18 mouse cellular contexts compared by ENCODE assay signal in the genomic region with DNA sequence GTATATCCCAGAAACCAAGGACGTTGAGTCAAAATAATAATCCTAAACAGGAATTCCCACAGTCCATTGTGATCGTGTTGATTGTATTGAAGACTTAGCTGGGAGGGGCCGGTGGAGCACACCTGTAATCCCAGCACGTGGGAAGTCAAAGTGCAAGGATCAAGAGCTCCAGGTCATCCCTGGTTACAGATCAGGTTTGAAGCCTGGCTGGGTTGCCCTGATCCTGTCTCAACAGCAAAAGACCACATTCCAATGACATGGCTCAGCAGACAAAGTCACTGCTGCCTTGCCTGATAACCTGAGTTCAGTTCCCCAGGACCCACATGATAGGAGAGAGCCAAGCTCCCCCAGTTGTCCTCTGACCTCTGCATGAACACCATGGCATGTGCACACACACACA. TPM values are rescaled to one million over a fixed set of nuclear protein-coding genes. Genes with fewer than 3 reads are reported as not detected.
"Had no signal": no experiment of that assay in that cellular context is flagged by ENCODE, and none has a peak within 500 bp of the region (broad histone marks: within the 10 kb centered on the region; RNA-seq: fewer than 3 reads in every experiment).

No protein-coding gene starts in this region.

- H3K4me2 ChIP-seq: lung, embryonic 14.5 days had no signal

- H3K27me3 ChIP-seq: limb, embryonic 12.5 days; liver, embryonic 13.5 days; midbrain, embryonic 12.5 days; neural tube, embryonic 15.5 days had no signal

- ATAC-seq: hindbrain, embryonic 16.5 days; inflammation-experienced regulatory T-cells, adult 6 months had no signal

- H3K9me3 ChIP-seq: limb, embryonic 12.5 days; liver, embryonic 13.5 days; midbrain, embryonic 12.5 days; neural tube, embryonic 15.5 days had no signal

- DNase-seq: kidney, adult 8-10 months; kidney, postnatal 10 days; layer of hippocampus, adult 9-11 months; layer of hippocampus, postnatal 36 days; liver, embryonic 13.5 days; lung, embryonic 14.5 days; lung, postnatal 10 days; lung, postnatal 4 days; right cerebral cortex, adult 18-20 months; right cerebral cortex, postnatal 25 days; thymus, adult 18-20 months; thymus, postnatal 14 days had no signal

- H3K27ac ChIP-seq: limb, embryonic 12.5 days; midbrain, embryonic 12.5 days; neural tube, embryonic 15.5 days had no signal

- H3K9ac ChIP-seq: limb, embryonic 12.5 days; lung, embryonic 14.5 days; midbrain, embryonic 12.5 days; neural tube, embryonic 15.5 days had no signal

- H3K4me3 ChIP-seq: limb, embryonic 12.5 days; liver, embryonic 13.5 days; myocyte had no signal

RNA-seq across cellular contexts. Expression of a gene that starts 18.4 kb away (rescaled TPM):
- polyA plus RNA-seq: lung, embryonic 14.5 days had no signal
